Mouse (Mus musculus): ENCODE data around the gene Gm28961. TPM values are rescaled to one million over a fixed set of nuclear protein-coding genes. Genes with fewer than 3 reads are reported as not detected.

Gm28961 gene
- total RNA-seq (2023), result not detected

GRCm38 (mm10) chrY:57705397-57705796 lies at the start of gene Gm28961:
Gm28961 (plus strand) TSS chrY:57705697.

Other genes starting within 250 kb of the Gm28961 start
- not detected for gene Gm21943, start 172.0 kb upstream of the Gm28961 start, total RNA-seq (2023)